Mouse (Mus musculus) liver, embryonic 16.5 days (tissue): ENCODE data around the gene Efl1. TPM values are rescaled to one million over a fixed set of nuclear protein-coding genes. Genes with fewer than 3 reads are reported as not detected.

Experiments used
- ATAC-seq: fragments of 200-750 bp; cut with Nextera tagmentation; 2 replicates; pipeline ENCODE4 v1.8.0; 2017; ENCODE audit warnings: low read depth, mild to moderate bottlenecking, moderate number of reproducible peaks, moderate library complexity
- H3K27ac ChIP-seq: fragments of 300-500 bp; sonication (generic); 2 replicates; pipeline ENCODE4 v1.5.1; 2014; ENCODE audit warnings: mild to moderate bottlenecking, low read length
- H3K27me3 ChIP-seq: fragments of 300-500 bp; sonication (generic); 2 replicates; pipeline ENCODE4 v1.6.1; 2014; ENCODE audit warnings: low read depth, low read length, mixed read lengths; ENCODE audit not compliant: control insufficient read depth, insufficient read depth
- H3K36me3 ChIP-seq: fragments of 300-500 bp; sonication (generic); 2 replicates; pipeline ENCODE4 v1.6.1; 2014; ENCODE audit warnings: mild to moderate bottlenecking; ENCODE audit not compliant: control insufficient read depth, insufficient read depth
- H3K4me1 ChIP-seq: fragments of 300-500 bp; sonication (generic); 2 replicates; pipeline ENCODE4 v1.6.1; 2014; ENCODE audit warnings: low read depth, low read length, mixed read lengths; ENCODE audit not compliant: control insufficient read depth
- H3K4me2 ChIP-seq: fragments of 300-500 bp; sonication (generic); 2 replicates; pipeline ENCODE4 v1.6.1; 2014; ENCODE audit warnings: low read depth, low read length, mixed read lengths
- H3K4me3 ChIP-seq: fragments of 300-500 bp; sonication (generic); 2 replicates; pipeline ENCODE4 v1.5.1; 2014; ENCODE audit warnings: low read depth, mild to moderate bottlenecking, low read length
- H3K9ac ChIP-seq: fragments of 300-500 bp; sonication (generic); 2 replicates; pipeline ENCODE4 v1.6.1; 2014; ENCODE audit warnings: low read depth, low read length
- H3K9me3 ChIP-seq: fragments of 300-500 bp; sonication (generic); replicated peaks from 2 replicates; pipeline ENCODE4 v1.6.1; 2016; ENCODE audit warnings: low read length; ENCODE audit not compliant: control insufficient read depth
- WGBS: fragments of 180-500 bp; shearing (Covaris S2); extraction: QIAGEN DNeasy Blood & Tissue Kit; methylation state at CpG from one replicate; pipeline ENCODE4 v1.1.7; 2014; ENCODE audit not compliant: insufficient replicate concordance; 5-methylcytosine and 5-hydroxymethylcytosine counted together
- polyA plus RNA-seq: library from polyadenylated mRNA; unstranded; fragments of >200 nt; fragmentation: Nextera tagmentation; extraction: Ambion mirVana; gene quantifications from 2 replicates; pipeline ENCODE4 v1.2.1, GENCODE M21; 2015

Gene Efl1
- polyA plus RNA-seq, 1 experiment from 2014 or later, result 8.0 TPM

GRCm38 (mm10) chr7:82709172-82709571 is 60.8 kb downstream of the Efl1 start:
- Histone ChIP-seq H3K9ac (no peak overlapping the region), H3K4me1 (no peaks in the 10 kb centered on the region), H3K36me3 (no peaks in the 10 kb centered on the region), H3K4me3 (no peak overlapping the region), H3K27ac (no peak overlapping the region), H3K4me2 (no peak overlapping the region), H3K27me3 (no peaks in the 10 kb centered on the region), H3K9me3 (no peaks in the 10 kb centered on the region)
- peak; percentile 68 for ATAC-seq
- WGBS, result 75% methylated on average over 4 of the region's 4 CpGs

DNA sequence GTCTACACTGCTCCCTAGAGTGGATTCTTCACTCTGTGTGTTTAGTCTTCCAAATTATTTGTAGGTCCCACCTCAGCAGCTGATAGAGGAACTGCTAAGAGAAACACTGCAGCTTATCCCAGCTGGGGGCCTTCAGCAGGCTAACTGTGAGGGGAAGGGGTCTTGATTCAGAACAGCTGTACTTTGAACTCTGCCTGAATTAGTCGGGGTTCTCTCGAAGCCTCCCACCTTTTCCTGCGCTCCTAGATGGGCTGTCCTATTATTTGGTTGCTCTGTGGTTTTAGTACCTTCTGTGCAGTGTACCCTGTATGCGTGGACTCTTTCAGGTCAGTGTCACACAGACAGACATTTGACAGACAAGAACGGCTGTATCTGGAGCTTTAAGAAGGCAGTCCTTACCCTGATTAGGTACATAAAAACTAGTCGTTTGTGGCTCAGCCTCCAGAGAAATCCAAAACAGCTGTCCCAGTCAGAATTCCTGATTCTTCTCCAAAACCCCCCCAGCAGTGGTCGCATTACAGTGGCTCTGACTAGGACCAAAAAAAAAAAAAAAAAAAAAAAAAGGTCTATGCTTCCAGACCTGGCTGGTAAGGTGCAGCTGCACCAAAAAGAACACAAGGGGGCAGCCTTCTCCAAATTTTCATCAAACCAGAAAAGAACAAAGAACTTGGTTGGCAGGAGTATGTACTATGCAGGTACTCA is 66.9 kb downstream of the Efl1 start:
- Histone ChIP-seq H3K27ac (no peak overlapping the region), H3K36me3 (no peaks in the 10 kb centered on the region), H3K4me3 (no peak overlapping the region), H3K9ac (no peak overlapping the region), H3K27me3 (no peaks in the 10 kb centered on the region), H3K4me2 (no peak overlapping the region), H3K9me3 (no peaks in the 10 kb centered on the region), H3K4me1 (no peaks in the 10 kb centered on the region)
- no peak for ATAC-seq
- 50% methylated on average over 7 of the region's 7 CpGs for WGBS

GRCm38 (mm10) chr7:82715912-82716601 is 67.6 kb downstream of the Efl1 start:
- no peaks in the 10 kb centered on the region for H3K27me3 ChIP-seq
- no peaks in the 10 kb centered on the region for H3K4me1 ChIP-seq
- 56% methylated on average over 8 of the region's 8 CpGs for WGBS
- no peak overlapping the region for H3K27ac ChIP-seq
- no peak overlapping the region for H3K4me3 ChIP-seq
- H3K4me2 ChIP-seq, result no peak overlapping the region
- ATAC-seq, result no peak
- H3K9me3 ChIP-seq, result no peaks in the 10 kb centered on the region
- H3K9ac ChIP-seq, result no peak overlapping the region
- no peaks in the 10 kb centered on the region for H3K36me3 ChIP-seq

- Histone ChIP-seq H3K4me2 (no peak overlapping the region), H3K4me1 (no peaks in the 10 kb centered on the region), H3K27me3 (no peaks in the 10 kb centered on the region), H3K36me3 (no peaks in the 10 kb centered on the region), H3K9me3 (no peaks in the 10 kb centered on the region), H3K4me3 (no peak overlapping the region), H3K27ac (no peak overlapping the region), H3K9ac (no peak overlapping the region)
- ATAC-seq, result no peak
- 67% methylated on average over 5 of the region's 5 CpGs for WGBS
Measured at GRCm38 (mm10) chr7:82719285-82719684, 70.9 kb downstream of the Efl1 start.

GRCm38 (mm10) chr7:82719740-82720139 is 71.3 kb downstream of the Efl1 start:
- Histone ChIP-seq H3K4me1 (no peaks in the 10 kb centered on the region), H3K27me3 (no peaks in the 10 kb centered on the region), H3K4me2 (no peak overlapping the region), H3K27ac (no peak overlapping the region), H3K9me3 (no peaks in the 10 kb centered on the region), H3K9ac (no peak overlapping the region), H3K4me3 (no peak overlapping the region), H3K36me3 (no peaks in the 10 kb centered on the region)
- WGBS, result 62% methylated on average over 5 of the region's 5 CpGs
- no peak for ATAC-seq

GRCm38 (mm10) chr7:82720501-82720900 is 72.1 kb downstream of the Efl1 start:
- Histone ChIP-seq H3K27me3 (no peaks in the 10 kb centered on the region), H3K36me3 (no peaks in the 10 kb centered on the region), H3K4me2 (no peak overlapping the region), H3K9ac (no peak overlapping the region), H3K4me1 (no peaks in the 10 kb centered on the region), H3K27ac (no peak overlapping the region), H3K4me3 (no peak overlapping the region), H3K9me3 (no peaks in the 10 kb centered on the region)
- ATAC-seq, result no peak
- 69% methylated on average over 7 of the region's 7 CpGs for WGBS

DNA sequence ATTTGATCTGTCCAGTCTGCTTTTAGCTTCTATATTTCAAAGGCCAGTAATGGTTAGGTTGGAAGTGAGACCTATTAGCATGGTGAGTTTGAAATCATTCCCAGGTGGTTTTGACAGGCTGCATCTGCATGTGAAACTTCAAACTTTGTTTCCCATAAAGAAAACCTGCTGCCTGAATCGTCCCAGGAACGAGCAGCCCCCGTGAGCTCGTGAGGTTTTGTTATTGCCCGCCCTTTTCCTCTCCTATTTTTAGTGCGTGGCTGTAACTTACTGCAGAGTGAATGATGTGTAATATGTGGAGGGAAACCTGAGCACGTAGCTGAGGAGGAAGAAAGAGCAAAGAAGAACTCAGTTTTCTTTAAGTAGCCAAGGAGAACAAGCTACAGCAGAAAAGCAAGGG is 72.5 kb downstream of the Efl1 start:
- no peak overlapping the region for H3K4me2 ChIP-seq
- 27% methylated on average over 7 of the region's 7 CpGs for WGBS
- H3K27ac ChIP-seq, result no peak overlapping the region
- no peak overlapping the region for H3K4me3 ChIP-seq
- H3K27me3 ChIP-seq, result no peaks in the 10 kb centered on the region
- H3K9ac ChIP-seq, result no peak overlapping the region
- no peaks in the 10 kb centered on the region for H3K36me3 ChIP-seq
- ATAC-seq, result no peak
- H3K4me1 ChIP-seq, result no peaks in the 10 kb centered on the region
- no peaks in the 10 kb centered on the region for H3K9me3 ChIP-seq

DNA sequence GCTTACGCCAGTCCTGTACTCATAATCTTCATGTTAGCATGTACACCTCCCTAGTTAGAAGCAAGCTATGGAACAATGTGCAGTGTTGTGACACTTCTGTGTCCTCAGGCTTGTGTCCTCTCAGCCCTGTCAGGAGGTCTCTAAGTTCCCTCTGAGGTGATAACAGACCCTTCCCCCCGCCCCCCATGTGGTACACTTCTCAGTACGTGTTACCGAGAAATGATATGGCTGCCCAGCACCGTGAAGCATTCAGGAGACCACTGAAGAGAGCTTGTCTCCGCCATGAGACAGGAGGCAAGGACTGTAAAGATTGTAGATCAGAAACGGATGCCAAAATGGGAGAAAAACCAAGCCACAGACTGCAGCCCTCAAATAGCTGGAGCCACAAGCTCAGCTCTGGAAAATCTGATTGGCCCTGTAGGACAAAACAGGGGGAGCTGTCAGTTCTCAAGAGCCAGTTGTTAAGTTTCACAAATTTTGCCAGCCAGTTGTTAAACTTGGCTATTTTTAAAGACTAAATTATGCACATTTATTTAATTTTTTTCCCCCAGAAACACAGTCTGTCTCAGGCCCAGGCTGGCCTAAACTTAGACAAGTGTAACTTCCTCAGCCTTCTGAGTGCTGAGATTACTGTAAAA is 74.2 kb downstream of the Efl1 start:
- H3K4me3 ChIP-seq, result no peak overlapping the region
- no peaks in the 10 kb centered on the region for H3K36me3 ChIP-seq
- no peaks in the 10 kb centered on the region for H3K9me3 ChIP-seq
- WGBS, result 72% methylated on average over 7 of the region's 7 CpGs
- no peaks in the 10 kb centered on the region for H3K27me3 ChIP-seq
- no peak overlapping the region for H3K27ac ChIP-seq
- H3K4me2 ChIP-seq, result no peak overlapping the region
- no peaks in the 10 kb centered on the region for H3K4me1 ChIP-seq
- H3K9ac ChIP-seq, result no peak overlapping the region
- ATAC-seq, result no peak
